Mouse (Mus musculus): ENCODE data around the gene Ephx1. TPM values are rescaled to one million over a fixed set of nuclear protein-coding genes. Genes with fewer than 3 reads are reported as not detected.

Ephx1 gene
- total and polyA plus RNA-seq, 2 experiments from 2014 or later, result 13.3 to 15.2 TPM

DNA sequence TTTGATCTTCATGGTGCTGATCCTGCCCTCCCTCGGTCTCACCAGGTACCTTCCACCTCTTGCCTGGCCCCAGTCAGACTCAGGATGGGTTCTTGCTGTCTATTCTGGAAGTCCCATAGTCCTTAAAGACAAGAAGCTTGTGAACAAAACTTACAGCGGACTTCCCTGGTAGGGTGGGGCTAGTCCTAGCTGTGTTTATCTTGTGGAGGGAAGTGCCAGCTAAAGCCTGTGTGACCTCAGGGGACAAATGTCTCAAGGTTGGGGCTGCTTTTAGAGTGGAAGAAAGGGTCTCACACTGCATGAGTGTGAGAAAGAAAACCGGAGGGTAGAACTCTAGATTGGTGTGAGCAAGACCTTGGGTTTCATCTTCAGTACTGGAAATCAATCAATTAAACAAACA lies 54.9 kb downstream of the Ephx1 start:
- Histone ChIP-seq H3K9me3 (ENCODE audit: low read length) (no peaks in the 10 kb centered on the region), H3K4me1 (ENCODE audit: insufficient read depth, low read length) (no peaks in the 10 kb centered on the region), H3K4me3 (ENCODE audit: low read length) (no peak overlapping the region), H3K36me3 (ENCODE audit: insufficient read depth, low read length) (no peaks in the 10 kb centered on the region), H3K9ac (replicated peaks; ENCODE audit: low read length) (no peak overlapping the region), H3K27me3 (ENCODE audit: insufficient read depth, low read length) (no peaks in the 10 kb centered on the region), H3K4me2 (ENCODE audit: low read depth, low read length) (no peak overlapping the region), H3K27ac (no peak overlapping the region)
- DNase-seq (ENCODE audit: low spot score), result no peak
- no peak for ATAC-seq
- WGBS, result 94% methylated on average over 3 of the region's 3 CpGs
- TF ChIP-seq CTCF (IDR thresholded peaks at IDR 0.05; ENCODE audit: low read depth), result no peak

DNA sequence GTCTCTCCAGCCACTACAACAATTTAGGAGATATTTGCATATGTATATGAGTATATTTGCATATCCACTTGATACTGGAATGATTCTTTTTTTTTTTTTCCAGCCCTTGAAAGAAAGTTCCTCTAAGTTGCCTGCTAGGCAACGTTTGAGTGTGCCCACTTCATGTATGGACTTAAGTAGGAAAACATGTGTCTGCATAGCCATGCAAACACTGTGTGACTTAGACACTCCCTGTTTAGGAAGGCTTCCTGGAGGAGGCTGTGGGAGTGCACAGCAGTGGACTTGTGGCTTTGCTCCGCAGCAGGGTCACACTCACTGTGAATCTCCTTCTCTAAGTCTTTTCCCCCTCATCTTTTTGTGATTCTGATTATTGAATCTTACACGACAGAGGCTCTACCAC lies 61.9 kb downstream of the Ephx1 start:
- no peak for TF ChIP-seq CTCF (IDR thresholded peaks at IDR 0.05; ENCODE audit: low read depth)
- no peak for DNase-seq (ENCODE audit: low spot score)
- H3K4me3 ChIP-seq (ENCODE audit: low read length), result no peak overlapping the region
- 68% methylated on average over 3 of the region's 3 CpGs for WGBS
- no peaks in the 10 kb centered on the region for H3K36me3 ChIP-seq (ENCODE audit: insufficient read depth, low read length)
- no peak overlapping the region for H3K27ac ChIP-seq
- no peak overlapping the region for H3K9ac ChIP-seq (replicated peaks; ENCODE audit: low read length)
- H3K4me2 ChIP-seq (ENCODE audit: low read depth, low read length), result no peak overlapping the region
- no peaks in the 10 kb centered on the region for H3K4me1 ChIP-seq (ENCODE audit: insufficient read depth, low read length)
- no peaks in the 10 kb centered on the region for H3K27me3 ChIP-seq (ENCODE audit: insufficient read depth, low read length)
- no peak for ATAC-seq
- H3K9me3 ChIP-seq (ENCODE audit: low read length), result no peaks in the 10 kb centered on the region

DNA sequence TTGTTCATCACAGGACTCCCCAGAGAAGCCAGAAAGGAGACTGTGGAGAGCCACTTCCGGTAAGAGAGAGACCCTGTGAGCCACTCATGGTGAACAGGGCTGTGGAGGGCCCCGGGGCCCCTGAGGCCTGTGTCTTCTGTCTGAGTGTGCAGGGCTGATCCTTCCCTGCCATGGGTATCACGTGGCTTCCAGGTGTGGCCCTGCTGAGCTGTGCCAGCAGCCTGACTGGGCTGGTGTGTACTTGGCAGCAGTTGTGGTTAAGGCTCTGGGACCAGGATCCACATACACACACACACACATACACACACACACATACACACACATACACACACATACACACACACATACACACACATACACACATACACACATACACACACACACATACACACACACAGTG lies 62.7 kb downstream of the Ephx1 start:
- Histone ChIP-seq H3K36me3 (ENCODE audit: insufficient read depth, low read length) (no peaks in the 10 kb centered on the region), H3K9ac (replicated peaks; ENCODE audit: low read length) (no peak overlapping the region), H3K27me3 (ENCODE audit: insufficient read depth, low read length) (no peaks in the 10 kb centered on the region), H3K4me2 (ENCODE audit: low read depth, low read length) (no peak overlapping the region), H3K4me3 (ENCODE audit: low read length) (no peak overlapping the region), H3K27ac (no peak overlapping the region), H3K9me3 (ENCODE audit: low read length) (no peaks in the 10 kb centered on the region), H3K4me1 (ENCODE audit: insufficient read depth, low read length) (no peaks in the 10 kb centered on the region)
- 86% methylated on average over 3 of the region's 3 CpGs for WGBS
- no peak for ATAC-seq
- DNase-seq (ENCODE audit: low spot score), result no peak
- TF ChIP-seq CTCF (IDR thresholded peaks at IDR 0.05; ENCODE audit: low read depth), result no peak

DNA sequence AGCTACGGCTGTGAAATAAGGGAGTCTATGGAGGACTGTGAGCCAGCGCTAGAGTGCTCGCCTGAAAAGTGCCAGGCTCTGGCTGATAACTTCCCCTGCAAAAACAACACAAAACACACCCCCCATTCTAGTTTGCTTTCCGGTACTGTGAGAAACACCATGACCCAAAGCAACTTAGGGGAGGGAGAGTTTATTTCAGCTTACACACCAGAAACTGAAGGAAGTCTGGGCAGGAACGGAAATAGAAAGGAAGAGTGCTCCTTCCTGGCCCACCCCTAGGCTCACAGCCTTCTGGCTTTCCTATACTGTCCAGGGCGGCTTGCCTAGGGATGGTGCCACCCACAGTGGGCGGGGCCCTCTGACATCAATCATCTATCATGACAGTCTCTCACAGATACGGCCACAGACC lies 63.7 kb downstream of the Ephx1 start:
- H3K9ac ChIP-seq (replicated peaks; ENCODE audit: low read length), result no peak overlapping the region
- no peaks in the 10 kb centered on the region for H3K4me1 ChIP-seq (ENCODE audit: insufficient read depth, low read length)
- H3K27ac ChIP-seq, result no peak overlapping the region
- ATAC-seq (no peak), DNase-seq (ENCODE audit: low spot score) (no peak)
- H3K4me3 ChIP-seq (ENCODE audit: low read length), result no peak overlapping the region
- no peak overlapping the region for H3K4me2 ChIP-seq (ENCODE audit: low read depth, low read length)
- H3K9me3 ChIP-seq (ENCODE audit: low read length), result no peaks in the 10 kb centered on the region
- 88% methylated on average over 8 of the region's 8 CpGs for WGBS
- no peaks in the 10 kb centered on the region for H3K36me3 ChIP-seq (ENCODE audit: insufficient read depth, low read length)
- H3K27me3 ChIP-seq (ENCODE audit: insufficient read depth, low read length), result no peaks in the 10 kb centered on the region
- TF ChIP-seq CTCF (IDR thresholded peaks at IDR 0.05; ENCODE audit: low read depth), result no peak

DNA sequence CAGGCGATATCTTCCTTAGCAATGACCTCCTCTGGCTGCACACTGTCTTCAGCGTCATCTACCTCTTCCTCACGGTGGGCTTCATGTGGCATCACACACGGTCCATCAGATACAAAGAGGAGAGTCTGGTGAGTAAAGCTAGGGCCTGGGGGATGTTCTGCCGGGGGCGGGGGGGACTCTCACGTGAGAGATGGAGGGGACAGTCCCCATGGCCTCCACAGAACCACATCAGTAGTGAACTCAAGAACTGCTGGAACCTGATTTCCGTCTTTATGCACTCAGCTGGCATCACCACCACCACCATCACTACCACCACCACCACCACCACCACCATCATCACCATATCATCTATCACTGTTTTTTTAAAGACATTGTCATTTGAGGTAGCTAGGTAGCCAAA lies 64.3 kb downstream of the Ephx1 start:
- H3K4me1 ChIP-seq (ENCODE audit: insufficient read depth, low read length), result no peaks in the 10 kb centered on the region
- no peaks in the 10 kb centered on the region for H3K27me3 ChIP-seq (ENCODE audit: insufficient read depth, low read length)
- WGBS, result 90% methylated on average over 8 of the region's 8 CpGs
- H3K9me3 ChIP-seq (ENCODE audit: low read length), result no peaks in the 10 kb centered on the region
- no peak overlapping the region for H3K9ac ChIP-seq (replicated peaks; ENCODE audit: low read length)
- no peaks in the 10 kb centered on the region for H3K36me3 ChIP-seq (ENCODE audit: insufficient read depth, low read length)
- H3K4me2 ChIP-seq (ENCODE audit: low read depth, low read length), result no peak overlapping the region
- no peak for TF ChIP-seq CTCF (IDR thresholded peaks at IDR 0.05; ENCODE audit: low read depth)
- no peak for ATAC-seq
- no peak overlapping the region for H3K4me3 ChIP-seq (ENCODE audit: low read length)
- no peak overlapping the region for H3K27ac ChIP-seq
- DNase-seq (ENCODE audit: low spot score), result no peak

DNA sequence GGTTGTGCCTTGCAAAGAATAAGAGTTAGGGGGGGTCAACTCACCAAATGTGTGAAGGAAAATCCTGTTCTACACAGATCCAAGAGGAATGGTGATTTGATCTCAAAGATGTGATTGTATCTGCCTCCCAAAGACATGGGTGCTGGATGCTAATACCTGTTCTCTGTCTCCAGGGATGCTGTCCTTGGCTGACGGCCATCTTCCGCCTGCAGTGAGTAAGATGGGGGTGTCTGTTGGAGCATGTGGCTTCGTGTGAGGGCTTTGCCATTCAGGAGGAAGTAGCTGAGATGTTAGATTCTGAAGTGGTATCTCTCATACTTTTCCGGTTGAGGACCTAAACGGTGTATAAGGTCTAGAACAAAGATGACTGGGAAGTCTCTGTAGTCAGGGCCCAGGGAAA lies 67.9 kb downstream of the Ephx1 start:
- Histone ChIP-seq H3K4me2 (ENCODE audit: low read depth, low read length) (no peak overlapping the region), H3K27ac (no peak overlapping the region), H3K4me1 (ENCODE audit: insufficient read depth, low read length) (no peaks in the 10 kb centered on the region), H3K9me3 (ENCODE audit: low read length) (no peaks in the 10 kb centered on the region), H3K4me3 (ENCODE audit: low read length) (no peak overlapping the region), H3K36me3 (ENCODE audit: insufficient read depth, low read length) (no peaks in the 10 kb centered on the region), H3K27me3 (ENCODE audit: insufficient read depth, low read length) (no peaks in the 10 kb centered on the region), H3K9ac (replicated peaks; ENCODE audit: low read length) (no peak overlapping the region)
- DNase-seq (ENCODE audit: low spot score), result no peak
- ATAC-seq, result no peak
- 88% methylated on average over 5 of the region's 5 CpGs for WGBS
- TF ChIP-seq CTCF (IDR thresholded peaks at IDR 0.05; ENCODE audit: low read depth), result no peak

DNA sequence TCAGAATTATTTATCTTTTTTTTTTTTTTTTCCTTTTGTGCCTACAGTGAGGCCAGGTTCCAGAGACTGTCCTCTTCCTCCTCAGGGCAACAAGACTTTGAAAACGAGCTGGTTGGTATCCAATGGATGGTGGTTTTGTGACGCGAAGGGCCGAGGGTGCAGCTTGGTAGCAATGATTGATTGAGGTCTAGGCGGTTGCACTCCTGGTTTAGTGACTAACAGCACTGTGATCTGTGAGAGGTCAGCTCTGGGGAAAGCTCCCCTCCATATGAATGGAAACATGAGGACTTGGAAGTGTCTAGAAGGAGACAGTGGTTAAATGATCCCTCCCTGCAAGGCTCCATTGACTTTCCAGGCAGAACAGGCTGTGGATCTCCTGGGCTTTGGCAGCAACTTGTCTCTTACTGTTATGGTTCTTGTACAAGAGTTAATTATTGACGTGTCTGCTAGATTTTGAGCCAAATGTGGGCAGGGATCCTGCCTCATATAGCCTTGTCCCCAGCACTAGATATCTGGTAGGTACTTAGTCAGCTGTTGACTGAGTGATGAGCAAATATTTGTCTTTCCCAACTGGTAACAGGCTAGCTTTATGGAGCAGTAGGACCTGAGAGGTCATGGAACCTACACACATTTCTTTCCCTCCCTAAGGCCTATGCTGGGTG lies 68.5 kb downstream of the Ephx1 start:
- ATAC-seq, result no peak
- no peak for TF ChIP-seq CTCF (IDR thresholded peaks at IDR 0.05; ENCODE audit: low read depth)

More for the DNA sequence above, 68.5 kb downstream of the Ephx1 start:
- DNase-seq (ENCODE audit: low spot score), result no peak
- H3K27ac ChIP-seq, result no peak overlapping the region
- no peaks in the 10 kb centered on the region for H3K9me3 ChIP-seq (ENCODE audit: low read length)
- H3K4me3 ChIP-seq (ENCODE audit: low read length), result no peak overlapping the region
- H3K4me1 ChIP-seq (ENCODE audit: insufficient read depth, low read length), result no peaks in the 10 kb centered on the region
- H3K36me3 ChIP-seq (ENCODE audit: insufficient read depth, low read length), result no peaks in the 10 kb centered on the region
- no peak overlapping the region for H3K4me2 ChIP-seq (ENCODE audit: low read depth, low read length)
- no peak overlapping the region for H3K9ac ChIP-seq (replicated peaks; ENCODE audit: low read length)
- H3K27me3 ChIP-seq (ENCODE audit: insufficient read depth, low read length), result no peaks in the 10 kb centered on the region
- WGBS, result 78% methylated on average over 6 of the region's 6 CpGs

Measured in hindbrain, postnatal 0 days (tissue).